Mouse (Mus musculus): ENCODE results near the gene Fes.
"Not testable (repeated sequence)": the region's sequence is repeated elsewhere in the genome, so short reads cannot be mapped to it uniquely, and the experiment has no call there.

The Fes gene

GRCm38 (mm10) chr7:80404101-80404894, 16.6 kb upstream of the Fes start:
- DNase-seq = peak; percentile 48 to 58

- peak; percentile 75 to 82 for DNase-seq
Measured at GRCm38 (mm10) chr7:80403551-80403950, 15.8 kb upstream of the Fes start.

GRCm38 (mm10) chr7:80402651-80403321, 15.0 kb upstream of the Fes start:
- DNase-seq = peak; percentile 68 to 69

GRCm38 (mm10) chr7:80401860-80402641, 14.3 kb upstream of the Fes start:
- DNase-seq = peak; percentile 48 to 53

- DNase-seq = peak in 1 of 2 experiments; percentile 40
Measured at GRCm38 (mm10) chr7:80401041-80401859, 13.5 kb upstream of the Fes start.

GRCm38 (mm10) chr7:80400571-80400970, 12.8 kb upstream of the Fes start:
- no peak for DNase-seq

- DNase-seq = peak; percentile 90 to 94
Measured at GRCm38 (mm10) chr7:80400099-80400498, 12.4 kb upstream of the Fes start.

- no peak for DNase-seq
Measured at GRCm38 (mm10) chr7:80398654-80399444, 11.1 kb upstream of the Fes start.

- DNase-seq = no peak
Measured at GRCm38 (mm10) chr7:80397986-80398385, 10.2 kb upstream of the Fes start.

- DNase-seq = not testable (repeated sequence)
Measured at GRCm38 (mm10) chr7:80396427-80396826, 8.7 kb upstream of the Fes start.

- DNase-seq = no peak
Measured at GRCm38 (mm10) chr7:80394600-80394999, 6.9 kb upstream of the Fes start.

- DNase-seq = no peak
Measured at GRCm38 (mm10) chr7:80392119-80392518, 4.4 kb upstream of the Fes start.

GRCm38 (mm10) chr7:80387033-80387632, 613 bp downstream of the Fes start:
- DNase-seq = peak; percentile 33 to 49

- peak; percentile 90 to 92 for DNase-seq
Measured at GRCm38 (mm10) chr7:80386235-80386930, 1.4 kb downstream of the Fes start.

- no peak for DNase-seq
Measured at GRCm38 (mm10) chr7:80382919-80383318, 4.8 kb downstream of the Fes start.

- no peak for DNase-seq
Measured at GRCm38 (mm10) chr7:80379531-80379930, 8.2 kb downstream of the Fes start.

- peak; percentile 62 to 65 for DNase-seq
Measured at GRCm38 (mm10) chr7:80377471-80377870, 10.3 kb downstream of the Fes start.

- DNase-seq = no peak
Measured at GRCm38 (mm10) chr7:80376192-80376591, 11.6 kb downstream of the Fes start.

- DNase-seq = peak in 1 of 2 experiments; percentile 49
Measured at GRCm38 (mm10) chr7:80375376-80376039, 12.2 kb downstream of the Fes start.

GRCm38 (mm10) chr7:80374733-80375132, 13.0 kb downstream of the Fes start:
- DNase-seq = no peak

Measured in lung, adult 18-20 months (tissue).